Comparison of ENCODE assay signal across 8 mouse cellular contexts in genomic region chr7:101932551-101932950, GRCm38 (mm10). TPM values are rescaled to one million over a fixed set of nuclear protein-coding genes. Genes with fewer than 3 reads are reported as not detected.
DNase-seq lines count a peak whose midpoint lies in the region; ATAC-seq and TF ChIP-seq lines count a peak whose summit lies in the region.
"Had no signal": no experiment of that assay in that cellular context is flagged by ENCODE, and none has a peak within 500 bp of the region (broad histone marks: within the 10 kb centered on the region; RNA-seq: fewer than 3 reads in every experiment).

No protein-coding gene starts in this region.

- no peaks in the 10 kb centered on the region for H3K27me3 ChIP-seq in liver, embryonic 11.5 days (replicated peaks; ENCODE audit: control insufficient read depth, insufficient read depth, low read length)
- H3K27me3 ChIP-seq in embryonic facial prominence, embryonic 15.5 days, result no peaks in the 10 kb centered on the region
- no peaks in the 10 kb centered on the region for H3K27me3 ChIP-seq in intestine, embryonic 16.5 days (replicated peaks; ENCODE audit: control insufficient read depth, insufficient read depth, low read length)
- H3K27me3 ChIP-seq in myocyte (ENCODE audit: control insufficient read depth, insufficient read depth, insufficient read length), result no peaks in the 10 kb centered on the region

- H3K9me3 ChIP-seq in liver, embryonic 11.5 days (ENCODE audit: control insufficient read depth, low read length), result no peaks in the 10 kb centered on the region
- no peaks in the 10 kb centered on the region for H3K9me3 ChIP-seq in embryonic facial prominence, embryonic 15.5 days (replicated peaks)
- no peaks in the 10 kb centered on the region for H3K9me3 ChIP-seq in intestine, embryonic 16.5 days (ENCODE audit: control insufficient read depth, low read length)

- no peak for TF ChIP-seq POLR2A in myocyte (IDR thresholded peaks at IDR 0.05; ENCODE audit: insufficient read length, low read depth)

- H3K4me3 ChIP-seq in liver, embryonic 11.5 days (ENCODE audit: low read depth, low read length), result peak overlapping the region; percentile 88
- H3K4me3 ChIP-seq in embryonic facial prominence, embryonic 15.5 days (replicated peaks), result peak overlapping the region; percentile 91
- H3K4me3 ChIP-seq in intestine, embryonic 16.5 days (ENCODE audit: low read length), result no peak overlapping the region; the same call in 1 of the 2 replicates
- peak overlapping the region; percentile 76 for H3K4me3 ChIP-seq in myocyte

- DNase-seq in liver, embryonic 11.5 days (ENCODE audit: low spot score), result no peak
- no peak for DNase-seq in liver
- no peak for DNase-seq in left cerebral cortex, adult 8-10 months (ENCODE audit: low spot score in 2 of 2)

- no peak overlapping the region for H3K27ac ChIP-seq in liver, embryonic 11.5 days (ENCODE audit: low read depth, low read length)
- H3K27ac ChIP-seq in embryonic facial prominence, embryonic 15.5 days (replicated peaks), result no peak overlapping the region
- H3K27ac ChIP-seq in intestine, embryonic 16.5 days (ENCODE audit: low read length), result peak overlapping the region; percentile 37; the same call in 1 of the 2 replicates

- H3K9ac ChIP-seq in liver, embryonic 11.5 days (ENCODE audit: low read depth, low read length), result 0 out of 2 replicates have a peak overlapping the region, but pooled peaks have one; percentile 2
- no peak overlapping the region for H3K9ac ChIP-seq in embryonic facial prominence, embryonic 15.5 days
- no peak overlapping the region for H3K9ac ChIP-seq in intestine, embryonic 16.5 days (ENCODE audit: low read depth, low read length)

- H3K79me2 ChIP-seq in myocyte (ENCODE audit: control insufficient read depth, insufficient read depth), result peaks cover 51% of the 10 kb centered on the region

- ATAC-seq in liver, embryonic 11.5 days (replicated peaks; ENCODE audit: low FRiP score), result no peak
- ATAC-seq in embryonic facial prominence, embryonic 15.5 days (ENCODE audit: insufficient number of reproducible peaks, low FRiP score, low TSS enrichment, low read depth), result no peak
- ATAC-seq in intestine, embryonic 16.5 days, result no peak
- ATAC-seq in megakaryocyte progenitor cell, adult 5-6 weeks (replicated peaks; ENCODE audit: poor library complexity), result no peak

- 90% methylated on average over 1 of the region's 1 CpGs for WGBS in liver, embryonic 11.5 days
- WGBS in embryonic facial prominence, embryonic 15.5 days, result 65% methylated on average over 1 of the region's 1 CpGs
- 71% methylated on average over 1 of the region's 1 CpGs for WGBS in intestine, embryonic 16.5 days

- no peak overlapping the region for H3ac ChIP-seq in myocyte (ENCODE audit: control insufficient read depth, insufficient read length)

- peak overlapping the region; percentile 87 for H3K4me2 ChIP-seq in liver, embryonic 11.5 days
- H3K4me2 ChIP-seq in embryonic facial prominence, embryonic 15.5 days (replicated peaks), result peak overlapping the region; percentile 64; the same call in 1 of the 2 replicates
- peak overlapping the region; percentile 27 for H3K4me2 ChIP-seq in intestine, embryonic 16.5 days (ENCODE audit: low read depth, low read length)
- H3K4me2 ChIP-seq in myocyte (ENCODE audit: low read depth), result peak overlapping the region; percentile 75

- no peaks in the 10 kb centered on the region for H3K36me3 ChIP-seq in liver, embryonic 11.5 days (ENCODE audit: control insufficient read depth, insufficient read depth, low read length)
- H3K36me3 ChIP-seq in embryonic facial prominence, embryonic 15.5 days, result no peaks in the 10 kb centered on the region
- H3K36me3 ChIP-seq in intestine, embryonic 16.5 days (ENCODE audit: control insufficient read depth, insufficient read depth, low read length), result no peaks in the 10 kb centered on the region
- no peaks in the 10 kb centered on the region for H3K36me3 ChIP-seq in myocyte (ENCODE audit: control insufficient read depth, insufficient read depth)

- peaks cover 9% of the 10 kb centered on the region for H3K4me1 ChIP-seq in liver, embryonic 11.5 days (replicated peaks; ENCODE audit: control insufficient read depth, insufficient read depth, low read length)
- peaks cover 20% of the 10 kb centered on the region; the same call in 1 of the 2 replicates for H3K4me1 ChIP-seq in embryonic facial prominence, embryonic 15.5 days
- peaks cover 12% of the 10 kb centered on the region for H3K4me1 ChIP-seq in intestine, embryonic 16.5 days (ENCODE audit: control insufficient read depth, insufficient read depth, low read length)

TF ChIP-seq in myocyte, 11 proteins besides CTCF, POLR2A, EP300 and RAD21:
- TF ChIP-seq USF1 (IDR thresholded peaks at IDR 0.05; ENCODE audit: low read depth) (no peak), MYOG (IDR thresholded peaks at IDR 0.05; ENCODE audit: control insufficient read depth in 1 of 3, insufficient read depth in 1 of 3, insufficient read length in 2 of 3, low read depth in 2 of 3) (no peak), MYOD1 (IDR thresholded peaks at IDR 0.05; ENCODE audit: control insufficient read depth in 1 of 3, insufficient read length in 2 of 3, low read depth in 2 of 3) (no peak), E2F4 (IDR thresholded peaks at IDR 0.05; ENCODE audit: insufficient read depth) (no peak), TCF3 (IDR thresholded peaks at IDR 0.05; ENCODE audit: insufficient read length, low read depth) (no peak), MAX (IDR thresholded peaks at IDR 0.05; ENCODE audit: low read depth) (no peak), CEBPB (IDR thresholded peaks at IDR 0.05; ENCODE audit: insufficient read depth, poor library complexity, severe bottlenecking) (no peak), REST (IDR thresholded peaks at IDR 0.05; ENCODE audit: insufficient read depth, insufficient read length) (no peak), POLR2AphosphoS2 (IDR thresholded peaks at IDR 0.05; ENCODE audit: insufficient read length, low read depth) (no peak), SRF (IDR thresholded peaks at IDR 0.05; ENCODE audit: control insufficient read depth, insufficient read length, low read depth) (no peak), TCF12 (IDR thresholded peaks at IDR 0.05; ENCODE audit: insufficient read depth, poor library complexity, severe bottlenecking) (no peak)

RNA-seq across cellular contexts. Expression of gene Lrrc51, which starts 1.1 kb away (rescaled TPM):
- polyA plus RNA-seq in liver, embryonic 11.5 days (2014; fragmentation: Nextera tagmentation; extraction: Ambion mirVana), result 5.5 and 6.4 TPM in 2 replicates
- 22.0 and 29.2 TPM in 2 replicates for polyA plus RNA-seq in embryonic facial prominence, embryonic 15.5 days (2015; fragmentation: Nextera tagmentation; extraction: Ambion mirVana)
- 9.7 and 10.1 TPM in 2 replicates for polyA plus RNA-seq in intestine, embryonic 16.5 days (2015; fragmentation: Nextera tagmentation; extraction: Ambion mirVana)
- 8.8 TPM for polyA plus RNA-seq in myocyte (2012; fragmentation: generic; extraction: Trizol)
- 1 to 10 TPM; 3.7 to 8.1 (median 5.8) TPM for total RNA-seq in left cerebral cortex, adult 8-10 months (2022)
- 1.9 and 3.8 TPM in 2 replicates for total RNA-seq in megakaryocyte progenitor cell, adult 5-6 weeks (2015)
- total RNA-seq in megakaryocyte progenitor cell, adult 5-6 weeks (2017), result 1.0 TPM in 1 of 2 replicates, not detected in the other

RNA-seq across cellular contexts. Expression of gene Numa1, which starts 1.4 kb away (rescaled TPM):
- polyA plus RNA-seq in liver, embryonic 11.5 days (2014; fragmentation: Nextera tagmentation; extraction: Ambion mirVana), result 66.2 and 66.3 TPM in 2 replicates
- 72.8 and 73.7 TPM in 2 replicates for polyA plus RNA-seq in embryonic facial prominence, embryonic 15.5 days (2015; fragmentation: Nextera tagmentation; extraction: Ambion mirVana)
- polyA plus RNA-seq in intestine, embryonic 16.5 days (2015; fragmentation: Nextera tagmentation; extraction: Ambion mirVana), result 39.9 and 41.9 TPM in 2 replicates
- polyA plus RNA-seq in myocyte (2012; fragmentation: generic; extraction: Trizol), result 60.3 TPM
- 100 to 1,000 TPM in 2 of 4 experiments, 10 to 100 TPM in 2; 98.8 to 108 (median 101) TPM for total RNA-seq in left cerebral cortex, adult 8-10 months (2022)
- 83.1 and 93.8 TPM in 2 replicates for total RNA-seq in megakaryocyte progenitor cell, adult 5-6 weeks (2015)
- total RNA-seq in megakaryocyte progenitor cell, adult 5-6 weeks (2017), result 156 and 190 TPM in 2 replicates

RNA-seq across cellular contexts. Expression of gene Tomt, which starts 26.4 kb away (rescaled TPM):
- polyA plus RNA-seq in liver, embryonic 11.5 days (2014; fragmentation: Nextera tagmentation; extraction: Ambion mirVana), result 0.71 and 0.75 TPM in 2 replicates
- polyA plus RNA-seq in embryonic facial prominence, embryonic 15.5 days (2015; fragmentation: Nextera tagmentation; extraction: Ambion mirVana), result 0.29 and 0.45 TPM in 2 replicates
- polyA plus RNA-seq in intestine, embryonic 16.5 days (2015; fragmentation: Nextera tagmentation; extraction: Ambion mirVana), result 0.24 and 0.28 TPM in 2 replicates
- 0.06 TPM for polyA plus RNA-seq in myocyte (2012; fragmentation: generic; extraction: Trizol)
- under 1 TPM in 2 of 4 experiments, not detected in 2; 0.13 to 0.32 TPM for total RNA-seq in left cerebral cortex, adult 8-10 months (2022)
- 0.10 TPM in 1 of 2 replicates, not detected in the other for total RNA-seq in megakaryocyte progenitor cell, adult 5-6 weeks (2015)
- total RNA-seq in megakaryocyte progenitor cell, adult 5-6 weeks (2017), result 0.07 TPM in 1 of 2 replicates, not detected in the other
- total RNA-seq: left cerebral cortex, adult 2 months had no signal

RNA-seq across cellular contexts. Expression of gene Lamtor1, which starts 26.8 kb away (rescaled TPM):
- polyA plus RNA-seq in liver, embryonic 11.5 days (2014; fragmentation: Nextera tagmentation; extraction: Ambion mirVana), result 119 and 124 TPM in 2 replicates
- polyA plus RNA-seq in embryonic facial prominence, embryonic 15.5 days (2015; fragmentation: Nextera tagmentation; extraction: Ambion mirVana), result 164 and 166 TPM in 2 replicates
- 236 and 245 TPM in 2 replicates for polyA plus RNA-seq in intestine, embryonic 16.5 days (2015; fragmentation: Nextera tagmentation; extraction: Ambion mirVana)
- 202 TPM for polyA plus RNA-seq in myocyte (2012; fragmentation: generic; extraction: Trizol)
- 10 to 100 TPM; 83.0 to 96.2 (median 90.5) TPM for total RNA-seq in left cerebral cortex, adult 8-10 months (2022)
- total RNA-seq in megakaryocyte progenitor cell, adult 5-6 weeks (2015), result 74.7 and 91.8 TPM in 2 replicates
- 75.0 and 75.7 TPM in 2 replicates for total RNA-seq in megakaryocyte progenitor cell, adult 5-6 weeks (2017)

Comparison
In these comparisons a context has a peak if more than half of its experiments do, and no peak if none do; other contexts are left out.
1. H3K4me2 ChIP-seq: peak in every context shown above with its lines; median percentile 87 in liver, embryonic 11.5 days; 75 in myocyte; 64 in embryonic facial prominence, embryonic 15.5 days; 27 in intestine, embryonic 16.5 days.